Mouse (Mus musculus) cerebellum, adult 2 months (tissue): ENCODE data around the gene Ahnak.

Source experiments
- CTCF ChIP-seq: fragments of 200-500 bp; IDR thresholded peaks from 2 replicates; pipeline ENCODE4 v1.5.1; 2011; ENCODE audit warnings: low read depth, mild to moderate bottlenecking, control low read depth, low read length, moderate library complexity, borderline replicate concordance; ENCODE audit not compliant: insufficient read depth
- POLR2A ChIP-seq: fragments of 200-500 bp; IDR thresholded peaks from 2 replicates; pipeline ENCODE4 v1.6.1; 2011; ENCODE audit warnings: low read length, control low read depth, borderline replicate concordance; ENCODE audit not compliant: insufficient read depth

- TF ChIP-seq CTCF (no peak), POLR2A (no peak)
Observed at GRCm38 (mm10) chr19:9119655-9120425, 130.8 kb downstream of the Ahnak start.
